Mouse (Mus musculus): ENCODE measurements at regions not wholly inside any gene's neighbourhood (a gene's known extent, or its start where the extent isn't known, plus 50 kb on each side); places are given as distances from the start of the nearest gene placed in this dataset.

DNA sequence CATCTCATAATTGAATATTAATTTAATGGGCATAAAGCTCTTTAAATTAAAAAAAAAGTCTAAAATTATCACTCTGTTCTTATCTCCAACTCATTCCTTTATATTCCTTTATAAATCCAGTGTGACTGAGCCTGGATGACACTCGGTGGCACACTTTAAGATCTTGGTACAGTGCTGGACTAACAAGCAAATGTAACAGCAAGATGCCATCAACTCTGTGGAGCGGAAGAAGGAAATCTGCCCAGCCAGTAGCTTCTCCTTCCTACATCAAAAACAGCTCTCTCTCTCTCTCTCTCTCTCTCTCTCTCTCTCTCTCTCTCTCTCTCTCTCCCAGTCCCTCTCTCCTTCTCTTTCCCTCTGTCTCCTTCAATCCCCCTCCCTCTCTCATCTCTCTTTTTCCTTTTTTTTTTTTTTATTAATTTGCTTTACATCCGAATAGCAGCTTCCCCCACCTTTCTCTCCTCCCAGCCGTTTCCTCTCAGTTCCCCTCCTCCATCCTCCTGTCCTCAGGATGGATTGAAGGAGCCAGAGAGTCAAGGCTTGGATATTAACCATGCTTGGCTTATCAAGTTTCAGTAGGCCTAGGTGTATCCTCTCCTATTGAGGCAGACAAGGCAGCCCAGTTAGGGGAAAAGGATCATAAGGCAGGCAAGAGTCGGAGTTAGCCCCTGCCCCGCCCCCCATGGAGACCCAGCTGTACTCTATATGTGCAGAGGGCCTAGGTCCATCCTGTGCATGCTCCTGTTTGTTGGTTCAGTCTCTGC, 130.4 kb upstream of the Tmtc2 start:
- 75% methylated on average over 6 of the region's 6 CpGs for WGBS
- H3K4me1 ChIP-seq (replicated peaks), result no peaks in the 10 kb centered on the region
- no peaks in the 10 kb centered on the region for H3K36me3 ChIP-seq
- H3K27ac ChIP-seq, result no peak overlapping the region
- H3K9me3 ChIP-seq, result no peaks in the 10 kb centered on the region
- H3K9ac ChIP-seq (replicated peaks), result no peak overlapping the region
- no peak overlapping the region for H3K4me2 ChIP-seq (replicated peaks)
- no peak overlapping the region for H3K4me3 ChIP-seq (replicated peaks)
- H3K27me3 ChIP-seq, result no peaks in the 10 kb centered on the region
- ATAC-seq, result no peak

- H3K4me1 ChIP-seq (replicated peaks), result 0 out of 2 replicates have a peak, but pooled peaks cover 5% of the 10 kb centered on the region
- H3K9me3 ChIP-seq, result no peaks in the 10 kb centered on the region
- no peak overlapping the region for H3K4me2 ChIP-seq (replicated peaks)
- H3K9ac ChIP-seq (replicated peaks), result no peak overlapping the region
- no peaks in the 10 kb centered on the region for H3K27me3 ChIP-seq
- no peaks in the 10 kb centered on the region for H3K36me3 ChIP-seq
- no peak for ATAC-seq
- 51% methylated on average over 4 of the region's 4 CpGs for WGBS
- no peak overlapping the region for H3K4me3 ChIP-seq (replicated peaks)
- H3K27ac ChIP-seq, result no peak overlapping the region
These were observed 118.9 kb upstream of the Tmtc2 start for GRCm38 (mm10) chr10:105693131-105693530.

DNA sequence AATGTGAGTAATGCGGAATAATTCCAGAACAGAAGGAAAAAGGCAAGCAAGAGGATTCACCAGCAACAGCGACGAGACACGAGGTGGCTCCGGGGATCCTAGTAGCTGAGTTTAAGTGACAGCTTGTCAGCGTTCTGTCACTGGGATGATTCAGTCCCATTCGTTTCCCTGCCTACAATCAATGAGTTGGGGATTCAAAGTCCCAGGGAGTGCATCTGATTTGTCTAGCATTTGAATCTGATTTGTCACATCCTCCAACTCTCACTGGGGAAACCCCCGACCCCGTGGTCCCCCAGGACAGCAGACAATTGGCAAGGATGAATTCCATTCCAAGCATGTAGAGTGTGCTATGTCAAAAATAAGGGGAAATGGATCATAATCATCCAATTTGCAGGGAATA, 115.1 kb upstream of the Tmtc2 start:
- no peak overlapping the region for H3K9ac ChIP-seq (replicated peaks)
- 0 out of 2 replicates have a peak, but pooled peaks cover 5% of the 10 kb centered on the region for H3K4me1 ChIP-seq (replicated peaks)
- peak overlapping the region; percentile 40; the same call in 1 of the 2 replicates for H3K27ac ChIP-seq
- H3K9me3 ChIP-seq, result no peaks in the 10 kb centered on the region
- peak; percentile 73 for ATAC-seq
- no peaks in the 10 kb centered on the region for H3K36me3 ChIP-seq
- no peaks in the 10 kb centered on the region for H3K27me3 ChIP-seq
- H3K4me3 ChIP-seq (replicated peaks), result no peak overlapping the region
- WGBS, result 46% methylated on average over 9 of the region's 9 CpGs
- no peak overlapping the region for H3K4me2 ChIP-seq (replicated peaks)

- Histone ChIP-seq H3K4me3 (replicated peaks) (no peak overlapping the region), H3K27ac (no peak overlapping the region; the same call in 1 of the 2 replicates), H3K36me3 (no peaks in the 10 kb centered on the region), H3K4me2 (replicated peaks) (no peak overlapping the region), H3K9me3 (no peaks in the 10 kb centered on the region), H3K9ac (replicated peaks) (no peak overlapping the region), H3K4me1 (replicated peaks) (0 out of 2 replicates have a peak, but pooled peaks cover 5% of the 10 kb centered on the region), H3K27me3 (no peaks in the 10 kb centered on the region)
- WGBS, result 63% methylated on average over 9 of the region's 9 CpGs
- ATAC-seq, result peak; percentile 27
These were observed 114.6 kb upstream of the Tmtc2 start for GRCm38 (mm10) chr10:105688879-105689278.

GRCm38 (mm10) chr10:105686876-105687275, 112.6 kb upstream of the Tmtc2 start:
- no peak for ATAC-seq
- no peaks in the 10 kb centered on the region for H3K36me3 ChIP-seq
- H3K27me3 ChIP-seq, result no peaks in the 10 kb centered on the region
- 0 out of 2 replicates have a peak, but pooled peaks cover 5% of the 10 kb centered on the region for H3K4me1 ChIP-seq (replicated peaks)
- H3K27ac ChIP-seq, result no peak overlapping the region
- H3K4me2 ChIP-seq (replicated peaks), result no peak overlapping the region
- WGBS, result 91% methylated on average over 5 of the region's 5 CpGs
- H3K9me3 ChIP-seq, result no peaks in the 10 kb centered on the region
- H3K9ac ChIP-seq (replicated peaks), result no peak overlapping the region
- no peak overlapping the region for H3K4me3 ChIP-seq (replicated peaks)

DNA sequence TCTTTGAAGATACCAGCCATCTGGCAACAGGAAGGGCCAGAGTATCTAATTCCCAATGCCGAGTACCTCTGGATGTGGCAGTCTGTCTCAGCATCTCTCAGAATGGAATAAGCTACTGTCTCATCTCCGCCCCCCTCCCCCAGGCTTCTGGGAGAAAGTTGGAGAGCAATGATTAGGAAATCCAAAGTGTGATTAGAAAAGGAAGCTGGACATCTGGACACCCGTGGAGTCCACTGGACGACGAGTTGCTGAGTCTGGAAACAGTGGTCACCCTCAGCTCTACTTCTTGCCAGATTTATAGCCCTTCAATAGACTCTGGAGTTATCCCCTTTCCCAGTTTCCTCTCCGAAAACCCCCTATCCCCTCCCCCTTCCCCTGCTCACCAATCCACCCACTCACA, 105.3 kb upstream of the Tmtc2 start:
- Histone ChIP-seq H3K27ac (no peak overlapping the region), H3K4me2 (replicated peaks) (no peak overlapping the region), H3K9me3 (0 out of 2 replicates have a peak, but pooled peaks cover 3% of the 10 kb centered on the region), H3K4me3 (replicated peaks) (no peak overlapping the region), H3K36me3 (no peaks in the 10 kb centered on the region), H3K9ac (replicated peaks) (no peak overlapping the region), H3K27me3 (no peaks in the 10 kb centered on the region), H3K4me1 (replicated peaks) (no peaks in the 10 kb centered on the region)
- 88% methylated on average over 6 of the region's 6 CpGs for WGBS
- no peak for ATAC-seq

DNA sequence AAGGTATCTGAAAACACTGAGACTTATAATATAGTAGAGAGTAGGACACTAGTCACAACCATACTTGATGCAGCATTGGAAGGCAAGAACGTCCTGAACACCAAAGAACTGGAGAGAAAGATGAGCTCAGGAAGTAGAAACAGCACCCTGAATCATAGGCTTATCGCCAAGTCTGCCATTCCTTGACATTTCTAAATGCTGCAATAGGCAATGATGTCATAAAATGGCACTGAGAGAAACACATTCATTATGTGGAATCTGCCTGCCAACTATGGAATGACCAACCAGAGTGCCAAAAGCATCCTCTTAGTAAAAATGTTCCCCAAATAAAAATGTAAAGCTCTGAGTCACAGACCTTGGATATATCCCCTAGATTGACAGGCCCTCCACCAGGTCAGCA, 92.7 kb upstream of the Tmtc2 start:
- H3K9ac ChIP-seq (replicated peaks), result no peak overlapping the region
- no peaks in the 10 kb centered on the region for H3K36me3 ChIP-seq
- H3K4me1 ChIP-seq (replicated peaks), result no peaks in the 10 kb centered on the region
- no peak overlapping the region for H3K27ac ChIP-seq
- no peaks in the 10 kb centered on the region for H3K9me3 ChIP-seq
- WGBS, result 87% methylated on average over 2 of the region's 2 CpGs
- no peak overlapping the region for H3K4me3 ChIP-seq (replicated peaks)
- ATAC-seq, result no peak
- H3K27me3 ChIP-seq, result no peaks in the 10 kb centered on the region
- H3K4me2 ChIP-seq (replicated peaks), result no peak overlapping the region

DNA sequence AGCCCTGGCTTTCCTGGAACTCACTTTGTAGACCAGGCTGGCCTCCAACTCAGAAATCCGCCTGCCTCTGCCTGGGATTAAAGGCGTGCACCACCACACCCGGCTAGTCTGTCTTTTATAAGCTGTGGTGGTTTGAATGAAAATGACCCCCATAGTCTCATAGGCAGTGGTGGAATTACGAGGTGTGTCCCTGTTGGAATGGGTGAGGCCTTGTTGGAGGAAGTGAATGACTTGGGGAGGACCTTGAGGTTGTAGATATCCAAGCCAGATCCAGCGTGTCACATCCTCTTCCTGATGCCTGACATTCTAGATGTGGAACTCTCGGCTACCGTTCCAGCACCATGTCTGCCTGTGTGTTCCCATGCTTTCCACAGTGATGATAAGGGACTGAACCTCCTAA, 86.5 kb upstream of the Tmtc2 start:
- no peaks in the 10 kb centered on the region for H3K27me3 ChIP-seq
- no peak overlapping the region for H3K4me3 ChIP-seq (replicated peaks)
- H3K4me1 ChIP-seq (replicated peaks), result no peaks in the 10 kb centered on the region
- no peaks in the 10 kb centered on the region for H3K9me3 ChIP-seq
- H3K36me3 ChIP-seq, result no peaks in the 10 kb centered on the region
- no peak overlapping the region for H3K27ac ChIP-seq
- H3K4me2 ChIP-seq (replicated peaks), result no peak overlapping the region
- WGBS, result 94% methylated on average over 7 of the region's 7 CpGs
- H3K9ac ChIP-seq (replicated peaks), result no peak overlapping the region
- ATAC-seq, result no peak

DNA sequence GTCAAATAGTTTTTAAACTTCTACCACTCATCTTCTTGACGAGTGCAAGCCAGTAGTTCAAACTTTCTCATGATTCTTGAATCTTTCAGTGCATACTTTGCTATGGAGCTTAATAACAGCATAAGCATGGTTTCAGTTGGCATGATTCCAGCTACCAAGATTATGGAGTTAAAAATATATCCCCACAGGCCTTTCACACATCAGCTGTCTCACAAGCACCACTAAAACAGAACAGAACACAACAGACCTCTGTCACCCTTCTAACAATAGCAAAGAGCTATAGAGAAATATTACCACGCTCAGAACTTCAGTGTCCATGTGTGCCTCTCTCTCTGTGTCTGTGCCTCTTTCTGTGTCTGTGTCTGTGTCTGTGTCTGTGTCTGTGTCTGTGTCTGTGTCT, 82.5 kb upstream of the Tmtc2 start:
- 80% methylated on average over 2 of the region's 2 CpGs for WGBS
- no peaks in the 10 kb centered on the region for H3K4me1 ChIP-seq (replicated peaks)
- H3K9ac ChIP-seq (replicated peaks), result no peak overlapping the region
- no peak overlapping the region for H3K27ac ChIP-seq
- H3K36me3 ChIP-seq, result no peaks in the 10 kb centered on the region
- H3K9me3 ChIP-seq, result no peaks in the 10 kb centered on the region
- no peak for ATAC-seq
- H3K4me2 ChIP-seq (replicated peaks), result no peak overlapping the region
- H3K27me3 ChIP-seq, result no peaks in the 10 kb centered on the region
- H3K4me3 ChIP-seq (replicated peaks), result no peak overlapping the region

- Histone ChIP-seq H3K27me3 (no peaks in the 10 kb centered on the region), H3K4me3 (replicated peaks) (no peak overlapping the region), H3K9me3 (no peaks in the 10 kb centered on the region), H3K27ac (no peak overlapping the region), H3K9ac (replicated peaks) (no peak overlapping the region), H3K4me2 (replicated peaks) (no peak overlapping the region), H3K36me3 (no peaks in the 10 kb centered on the region), H3K4me1 (replicated peaks) (no peaks in the 10 kb centered on the region)
- no peak for ATAC-seq
- 90% methylated on average over 2 of the region's 2 CpGs for whole genome bisulfite sequencing
These were observed 78.2 kb upstream of the Tmtc2 start for GRCm38 (mm10) chr10:105652475-105652874.

DNA sequence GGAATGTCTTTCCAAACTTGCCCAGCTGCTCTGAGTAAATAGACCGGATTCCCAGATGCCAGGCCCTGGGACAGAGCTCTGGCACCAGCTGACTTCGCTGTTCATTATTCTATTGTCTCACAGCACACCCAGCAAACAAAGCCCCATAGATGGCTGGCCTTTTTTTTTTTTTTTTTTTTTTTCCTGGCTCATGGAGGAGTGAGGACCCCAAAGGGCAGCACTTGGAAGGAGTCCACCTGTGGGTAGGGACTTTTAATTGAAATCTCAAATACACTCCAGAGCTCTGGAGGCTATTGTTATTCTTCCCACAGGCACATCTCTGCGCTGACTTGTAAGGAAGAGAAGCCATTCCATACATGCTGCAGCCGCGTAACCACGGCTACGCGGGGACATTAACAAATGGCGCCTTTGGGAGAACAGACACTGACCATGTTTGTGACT, 64.8 kb upstream of the Tmtc2 start:
- Histone ChIP-seq H3K36me3 (no peaks in the 10 kb centered on the region), H3K4me1 (replicated peaks) (no peaks in the 10 kb centered on the region), H3K9me3 (no peaks in the 10 kb centered on the region), H3K9ac (replicated peaks) (no peak overlapping the region), H3K27me3 (no peaks in the 10 kb centered on the region), H3K4me2 (replicated peaks) (no peak overlapping the region), H3K27ac (peak overlapping the region; percentile 56; the same call in 1 of the 2 replicates), H3K4me3 (replicated peaks) (no peak overlapping the region)
- 73% methylated on average over 9 of the region's 9 CpGs for WGBS
- peak; percentile 90 for ATAC-seq

DNA sequence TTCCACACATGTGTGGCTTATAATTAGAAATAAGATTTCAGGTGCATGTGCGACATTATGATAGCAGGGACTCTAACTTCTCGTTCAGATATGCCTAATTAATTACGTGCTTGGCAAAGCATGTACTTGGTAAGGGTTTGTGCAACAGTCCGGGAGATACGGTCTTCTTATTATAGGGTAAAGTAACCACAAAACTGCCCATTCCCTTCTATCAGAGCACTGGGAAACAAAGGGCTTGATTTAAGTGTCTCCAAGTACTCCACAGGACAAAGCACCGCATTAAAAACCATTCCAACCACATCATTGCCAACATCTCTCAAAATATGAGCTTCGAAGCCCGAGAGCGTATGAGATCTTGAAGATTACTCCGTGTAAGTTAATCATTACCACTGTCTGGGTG, 64.2 kb upstream of the Tmtc2 start:
- Histone ChIP-seq H3K9ac (replicated peaks) (no peak overlapping the region), H3K36me3 (no peaks in the 10 kb centered on the region), H3K27me3 (no peaks in the 10 kb centered on the region), H3K4me2 (replicated peaks) (no peak overlapping the region), H3K27ac (no peak overlapping the region), H3K4me3 (replicated peaks) (no peak overlapping the region), H3K4me1 (replicated peaks) (no peaks in the 10 kb centered on the region), H3K9me3 (no peaks in the 10 kb centered on the region)
- peak; percentile 7; the same call in 1 of the 2 replicates for ATAC-seq
- 70% methylated on average over 10 of the region's 10 CpGs for WGBS

- H3K9ac ChIP-seq (replicated peaks), result no peak overlapping the region
- no peaks in the 10 kb centered on the region for H3K36me3 ChIP-seq
- no peak for ATAC-seq
- H3K9me3 ChIP-seq, result no peaks in the 10 kb centered on the region
- H3K27me3 ChIP-seq, result no peaks in the 10 kb centered on the region
- no peak overlapping the region for H3K4me2 ChIP-seq (replicated peaks)
- no peak overlapping the region for H3K4me3 ChIP-seq (replicated peaks)
- H3K4me1 ChIP-seq (replicated peaks), result peaks cover 6% of the 10 kb centered on the region
- 83% methylated on average over 3 of the region's 3 CpGs for WGBS
- H3K27ac ChIP-seq, result no peak overlapping the region
These were observed 52.6 kb upstream of the Tmtc2 start for GRCm38 (mm10) chr10:105626842-105627241.

Measured in midbrain, embryonic 13.5 days (tissue).